ENCODE assay signal across 12 mouse cellular contexts in genomic region chr16:95847765-95848483, GRCm38 (mm10).
DNase-seq lines count a peak whose midpoint lies in the region; ATAC-seq lines count a peak whose summit lies in the region.
"Had no signal": no experiment of that assay in that cellular context is flagged by ENCODE, and none has a peak within 500 bp of the region (broad histone marks: within the 10 kb centered on the region; RNA-seq: fewer than 3 reads in every experiment).

No protein-coding gene starts in this region.

- WGBS in heart, embryonic 12.5 days = 50% methylated on average over 3 of the region's 3 CpGs
- WGBS in embryonic facial prominence, embryonic 12.5 days = 24% methylated on average over 3 of the region's 3 CpGs
- WGBS in lung, embryonic 15.5 days = 29% methylated on average over 3 of the region's 3 CpGs

- H3K36me3 ChIP-seq in heart, embryonic 12.5 days = no peaks in the 10 kb centered on the region
- H3K36me3 ChIP-seq in embryonic facial prominence, embryonic 12.5 days = no peaks in the 10 kb centered on the region
- H3K36me3 ChIP-seq in lung, embryonic 15.5 days = no peaks in the 10 kb centered on the region

- peak; percentile 37; the same call in 1 of the 2 replicates for ATAC-seq in heart, embryonic 12.5 days (ENCODE audit: insufficient number of reproducible peaks, low FRiP score)
- ATAC-seq in embryonic facial prominence, embryonic 12.5 days (ENCODE audit: insufficient number of reproducible peaks, insufficient read depth, low FRiP score, low TSS enrichment) = peak; percentile 74
- peak; percentile 65 for ATAC-seq in lung, embryonic 15.5 days (ENCODE audit: borderline replicate concordance, extremely low read depth, low FRiP score, low TSS enrichment)
- no peak for ATAC-seq in megakaryocyte-erythroid progenitor cell, adult 5-6 weeks (replicated peaks; ENCODE audit: low FRiP score, low TSS enrichment, poor library complexity, severe bottlenecking)

- H3K9me3 ChIP-seq in heart, embryonic 12.5 days (replicated peaks) = peaks cover 9% of the 10 kb centered on the region
- no peaks in the 10 kb centered on the region for H3K9me3 ChIP-seq in embryonic facial prominence, embryonic 12.5 days
- no peaks in the 10 kb centered on the region for H3K9me3 ChIP-seq in lung, embryonic 15.5 days

- H3K27ac ChIP-seq in heart, embryonic 12.5 days (ENCODE audit: poor library complexity, severe bottlenecking) = 0 out of 2 replicates have a peak overlapping the region, but pooled peaks have one; percentile 2
- H3K27ac ChIP-seq in embryonic facial prominence, embryonic 12.5 days = peak overlapping the region; percentile 74
- H3K27ac ChIP-seq in lung, embryonic 15.5 days = peak overlapping the region; percentile 91

- intact Hi-C loops in heart, postnatal 10 days (cut with DNase I) = loop anchor here (2.0 kb wide), 1 partner anchor 15 kb away; no protein-coding TSS in a partner anchor

- H3K4me1 ChIP-seq in heart, embryonic 12.5 days (replicated peaks) = peaks cover 20% of the 10 kb centered on the region
- H3K4me1 ChIP-seq in embryonic facial prominence, embryonic 12.5 days = peaks cover 33% of the 10 kb centered on the region
- H3K4me1 ChIP-seq in lung, embryonic 15.5 days = peaks cover 36% of the 10 kb centered on the region

- no peak overlapping the region for H3K9ac ChIP-seq in heart, embryonic 12.5 days
- no peak overlapping the region for H3K9ac ChIP-seq in embryonic facial prominence, embryonic 12.5 days
- H3K9ac ChIP-seq in lung, embryonic 15.5 days = 0 out of 2 replicates have a peak overlapping the region, but pooled peaks have one; percentile 13

- no peak overlapping the region for H3K4me2 ChIP-seq in heart, embryonic 12.5 days
- no peak overlapping the region for H3K4me2 ChIP-seq in embryonic facial prominence, embryonic 12.5 days (replicated peaks)
- H3K4me2 ChIP-seq in lung, embryonic 15.5 days = no peak overlapping the region

- H3K4me3 ChIP-seq in heart, embryonic 12.5 days = no peak overlapping the region
- no peak overlapping the region for H3K4me3 ChIP-seq in embryonic facial prominence, embryonic 12.5 days
- no peak overlapping the region for H3K4me3 ChIP-seq in lung, embryonic 15.5 days

- DNase-seq in heart, postnatal 10 days = no peak
- DNase-seq in MN1 (ENCODE audit: low spot score) = peak; percentile 67
- DNase-seq in spleen, adult 12 weeks (ENCODE audit: low spot score) = no peak
- no peak for DNase-seq in liver
- DNase-seq: adrenal gland, adult 2 months; gastrocnemius, postnatal 36 days; layer of hippocampus, adult 9-11 months; thymus, adult 18-20 months had no signal

- H3K27me3 ChIP-seq in heart, embryonic 12.5 days (replicated peaks) = no peaks in the 10 kb centered on the region
- H3K27me3 ChIP-seq in embryonic facial prominence, embryonic 12.5 days = no peaks in the 10 kb centered on the region
- H3K27me3 ChIP-seq in lung, embryonic 15.5 days = no peaks in the 10 kb centered on the region

Comparison
In these comparisons a context has a peak if more than half of its experiments do, and no peak if none do; other contexts are left out.
1. H3K27ac ChIP-seq: peak in every context shown above with its lines; median percentile 91 in lung, embryonic 15.5 days; 74 in embryonic facial prominence, embryonic 12.5 days; 2 in heart, embryonic 12.5 days.